Mouse (Mus musculus) monocyte, adult 5-6 weeks (primary cell): ENCODE data around the gene Cdca8. TPM values are rescaled to one million over a fixed set of nuclear protein-coding genes. Genes with fewer than 3 reads are reported as not detected.

Experiments
- ATAC-seq: fragments of 153-309, 156-312 bp; replicated peaks from 2 replicates; pipeline ENCODE4 v1.8.0; 2017; ENCODE audit warnings: mild to moderate bottlenecking; ENCODE audit not compliant: low TSS enrichment, insufficient number of reproducible peaks, severe bottlenecking, poor library complexity, low FRiP score
- total RNA-seq: library from RNA; stranded (forward); fragments of 200-1000, 200-491, 200-594 nt; gene quantifications from 3 replicates; pipeline ENCODE4 v1.2.3, GENCODE M21; 2017

Cdca8 gene
- total RNA-seq, 1 experiment from 2014 or later = 2.7 TPM

GRCm38 (mm10) chr4:124890831-124891230 is 48.3 kb downstream of the Cdca8 start:
- ATAC-seq = no peak

GRCm38 (mm10) chr4:124889935-124890334 is 49.2 kb downstream of the Cdca8 start:
- ATAC-seq = no peak

GRCm38 (mm10) chr4:124888702-124889101 is 50.4 kb downstream of the Cdca8 start:
- ATAC-seq = no peak

- ATAC-seq = no peak
Measured at GRCm38 (mm10) chr4:124882151-124882729, 56.9 kb downstream of the Cdca8 start.

GRCm38 (mm10) chr4:124881341-124881908 is 57.7 kb downstream of the Cdca8 start:
- no peak for ATAC-seq

GRCm38 (mm10) chr4:124880599-124880998 is 58.5 kb downstream of the Cdca8 start, which contains the start of gene Epha10:
Gene Epha10 (plus strand): TSS chr4:124880899.
- no peak for ATAC-seq

GRCm38 (mm10) chr4:124872719-124873118 is 66.4 kb downstream of the Cdca8 start:
- no peak for ATAC-seq

Other genes with a start within 250 kb of the Cdca8 start
- gene Utp11, start 245.7 kb downstream of the Cdca8 start, total RNA-seq = 28.4 to 46.7 TPM (median 36.0 TPM) in 3 replicates
- 0.76 to 5.1 TPM in 2 of 3 replicates, not detected in the other for gene Fhl3, start 238.6 kb downstream of the Cdca8 start, total RNA-seq
- gene Sf3a3, start 224.5 kb downstream of the Cdca8 start, total RNA-seq = 67.5 to 99.3 TPM (median 98.8 TPM) in 3 replicates
- gene Inpp5b, start 197.5 kb downstream of the Cdca8 start, total RNA-seq = 30.2 to 90.4 TPM (median 33.8 TPM) in 3 replicates
- gene Mtf1, start 137.2 kb downstream of the Cdca8 start, total RNA-seq = 33.8 to 50.2 TPM (median 34.0 TPM) in 3 replicates
- gene Yrdc, start 88.6 kb downstream of the Cdca8 start, total RNA-seq = 28.9 to 39.6 TPM (median 38.2 TPM) in 3 replicates
- gene 1110065P20Rik, start 88.1 kb downstream of the Cdca8 start, total RNA-seq = 5.5 to 6.7 TPM (median 6.5 TPM) in 3 replicates
- 0.53 to 0.76 TPM in 2 of 3 replicates, not detected in the other for gene Maneal, start 77.1 kb downstream of the Cdca8 start, total RNA-seq
- gene Epha10, start 58.4 kb downstream of the Cdca8 start, total RNA-seq = not detected in 3 replicates
- 13.3 to 21.1 TPM (median 17.5 TPM) in 3 replicates for gene 9930104L06Rik, start 2.3 kb downstream of the Cdca8 start, total RNA-seq
- gene Rspo1, start 47.1 kb upstream of the Cdca8 start, total RNA-seq = not detected in 3 replicates
- gene Gnl2, start 77.3 kb upstream of the Cdca8 start, total RNA-seq = 115 to 144 TPM (median 122 TPM) in 3 replicates
- gene Dnali1, start 126.4 kb upstream of the Cdca8 start, total RNA-seq = 0.43 TPM in 1 of 3 replicates, not detected in the others
- gene Snip1, start 127.4 kb upstream of the Cdca8 start, total RNA-seq = 26.6 to 40.5 TPM (median 35.0 TPM) in 3 replicates
- gene Meaf6, start 145.8 kb upstream of the Cdca8 start, total RNA-seq = 17.3 to 37.0 TPM (median 34.6 TPM) in 3 replicates
- 21.4 to 36.0 TPM (median 24.0 TPM) in 3 replicates for gene Zc3h12a, start 188.5 kb upstream of the Cdca8 start, total RNA-seq